Mouse (Mus musculus) 416B (cell line): ENCODE data around the gene Slc22a23.
A peak's percentile ranks its signal among the peaks of the same experiment; 100 is the strongest.

ENCODE experiments used
- DNase-seq: peaks from one replicate; pipeline ENCODE4 v3.0.0; 2011; ENCODE audit warnings: low read depth

Gene Slc22a23

GRCm38 (mm10) chr13:34232992-34233391 lies 112.0 kb downstream of the Slc22a23 start:
- peak; percentile 13 for DNase-seq

DNA sequence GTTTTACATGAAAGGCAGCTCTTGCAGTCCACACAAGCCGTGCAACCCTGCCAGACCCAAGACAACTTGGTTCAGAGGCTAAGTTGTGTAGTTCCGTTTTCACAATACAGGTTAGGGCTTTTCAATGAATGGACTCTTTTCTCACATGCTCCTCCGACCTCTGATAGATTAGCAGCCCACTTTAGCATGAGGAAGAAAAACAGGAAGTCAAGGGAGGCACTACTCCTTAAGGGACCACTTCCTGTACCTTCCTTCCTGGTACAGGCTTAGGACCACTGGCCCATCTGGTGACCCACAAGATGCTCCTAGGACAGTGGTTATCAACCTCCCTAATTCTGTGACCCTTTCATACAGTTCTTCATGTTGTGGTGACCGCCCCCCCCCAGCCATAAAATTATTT lies 116.1 kb downstream of the Slc22a23 start:
- DNase-seq: peak; percentile 15

DNA sequence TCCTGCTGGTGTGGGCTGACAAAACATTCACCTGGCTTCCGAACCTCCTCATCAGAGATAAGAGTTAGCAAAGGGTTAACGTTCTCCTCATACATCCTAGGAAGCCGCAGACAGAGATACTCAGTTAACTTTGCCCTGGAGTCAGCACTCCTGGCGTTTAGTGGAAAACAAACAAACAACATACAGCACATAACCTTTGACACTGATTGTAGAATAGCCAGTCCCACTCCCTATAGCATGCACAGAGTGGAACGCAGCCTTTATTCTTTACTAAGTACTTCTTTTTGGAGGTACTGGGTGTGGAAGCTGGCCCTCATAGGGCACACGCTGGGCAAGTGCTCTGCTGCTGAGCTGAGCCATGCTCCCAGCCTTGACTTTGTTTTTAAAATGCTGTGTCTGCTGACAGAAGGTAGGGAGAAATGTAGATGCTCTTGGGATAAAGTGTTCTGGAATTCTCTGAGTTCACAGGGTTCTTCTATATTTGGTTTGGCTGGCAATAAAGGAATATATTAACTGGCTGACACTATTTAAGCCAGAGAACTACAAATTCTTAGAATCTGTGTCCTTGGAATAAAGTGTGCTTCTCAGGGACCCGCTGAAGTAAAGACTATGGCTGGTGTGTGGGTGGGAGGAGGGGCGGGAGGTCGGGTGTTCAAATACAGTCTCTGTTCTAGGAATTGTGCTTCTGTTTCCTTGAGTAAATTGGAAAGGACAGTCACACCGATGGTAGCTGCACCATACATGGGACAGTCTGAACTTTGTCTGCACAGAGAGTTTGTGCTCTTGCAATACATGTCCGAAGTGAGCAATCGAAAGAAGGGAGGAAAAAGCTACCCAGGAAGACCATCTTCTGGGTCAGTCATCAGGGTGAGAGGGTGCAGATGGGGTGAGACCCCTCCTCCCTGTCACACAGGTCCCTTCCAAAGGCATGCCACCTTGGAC lies 117.0 kb downstream of the Slc22a23 start:
- no peak for DNase-seq

DNA sequence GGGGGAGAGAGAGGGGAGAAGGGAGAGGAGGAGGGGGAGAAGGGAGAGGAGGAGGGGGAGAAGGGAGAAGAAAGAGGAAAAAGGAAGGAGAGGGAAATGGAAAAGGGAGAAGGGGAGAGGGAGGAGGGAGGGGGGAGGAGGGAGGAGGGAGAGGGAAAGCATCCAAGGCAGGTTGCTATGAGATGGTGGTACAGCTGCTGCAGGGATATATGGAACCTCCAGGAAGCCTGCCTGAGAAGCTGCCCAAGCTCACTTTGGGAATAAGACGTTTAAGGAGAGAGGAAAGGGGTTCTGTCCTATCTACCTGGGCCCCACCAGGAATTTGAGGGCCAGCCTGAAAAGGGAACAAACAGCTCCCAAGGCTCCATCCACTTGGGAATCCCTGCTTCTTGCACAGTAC lies 118.0 kb downstream of the Slc22a23 start:
- DNase-seq: no peak

GRCm38 (mm10) chr13:34222985-34223384 lies 122.0 kb downstream of the Slc22a23 start:
- no peak for DNase-seq

DNA sequence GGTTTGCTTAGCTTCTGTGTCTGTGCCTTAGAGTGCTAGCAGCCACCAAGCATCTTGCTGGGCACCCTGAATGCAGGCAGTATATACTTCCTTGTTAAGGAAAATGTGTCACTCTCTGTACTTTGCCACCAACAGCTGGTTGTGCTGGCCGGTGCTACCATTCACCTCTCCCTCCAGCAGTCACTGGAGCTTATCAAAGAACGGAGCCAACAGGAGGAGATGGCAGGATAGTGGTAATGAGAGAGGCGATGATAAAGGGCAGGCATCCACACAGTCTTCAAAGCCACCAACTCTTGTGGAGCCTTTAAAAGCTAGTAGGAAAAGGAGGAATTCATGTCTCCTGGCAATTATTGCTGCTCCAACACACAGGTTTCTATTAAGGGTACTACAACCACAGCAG lies 125.3 kb downstream of the Slc22a23 start:
- no peak for DNase-seq

DNA sequence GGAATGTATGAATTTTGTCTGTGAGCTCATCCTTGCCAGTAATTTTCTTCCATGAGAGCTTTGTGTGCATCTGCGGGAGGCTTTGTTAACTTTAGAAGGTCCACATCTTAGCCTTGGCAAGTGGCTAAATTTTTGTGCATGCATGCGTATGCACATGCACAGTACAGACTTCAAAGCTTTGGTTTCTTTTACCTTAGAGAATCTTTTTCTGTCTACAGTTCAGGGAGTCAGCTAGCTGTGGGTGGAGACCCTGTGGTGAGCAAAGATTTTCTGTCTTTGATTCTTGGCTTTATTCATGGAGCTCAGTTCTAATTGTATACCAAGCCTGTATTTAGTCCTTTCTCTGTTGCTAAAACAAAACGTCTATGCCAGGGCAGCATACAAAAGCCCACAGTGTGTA lies 126.2 kb downstream of the Slc22a23 start:
- no peak for DNase-seq

GRCm38 (mm10) chr13:34214855-34215254 lies 130.1 kb downstream of the Slc22a23 start:
- DNase-seq: no peak

GRCm38 (mm10) chr13:34212735-34213212 lies 132.2 kb downstream of the Slc22a23 start:
- DNase-seq: no peak

DNA sequence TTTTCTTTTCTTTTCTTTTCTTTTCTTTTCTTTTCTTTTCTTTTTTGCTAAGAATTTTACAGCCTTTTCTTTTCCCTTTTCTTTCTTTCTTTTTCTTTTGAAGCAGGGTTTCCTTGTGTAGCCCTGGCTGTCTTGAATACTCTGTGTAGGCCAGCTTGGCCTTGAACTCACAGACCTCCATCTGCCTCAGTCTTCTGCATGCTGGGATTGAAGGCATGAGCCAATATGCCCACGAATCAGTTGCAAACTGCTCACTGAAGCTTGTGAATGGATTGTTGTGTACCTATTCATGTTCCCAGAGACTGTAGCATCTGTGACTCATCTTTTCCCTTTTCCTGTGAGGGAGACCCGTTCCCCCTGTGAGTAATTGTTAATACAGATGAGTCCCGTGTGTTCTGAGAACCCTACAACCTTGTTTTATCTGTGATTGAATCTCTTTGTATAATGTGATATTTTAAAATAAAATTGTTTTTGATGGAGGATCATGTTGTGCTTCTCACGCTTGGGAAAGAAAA lies 133.7 kb downstream of the Slc22a23 start:
- peak; percentile 45 for DNase-seq

- DNase-seq: no peak
These were observed 137.1 kb downstream of the Slc22a23 start for GRCm38 (mm10) chr13:34207714-34208470.

GRCm38 (mm10) chr13:34205216-34205615 lies 139.8 kb downstream of the Slc22a23 start:
- DNase-seq: no peak

GRCm38 (mm10) chr13:34195676-34196075 lies 149.3 kb downstream of the Slc22a23 start:
- no peak for DNase-seq

- DNase-seq: no peak
These were observed 151.6 kb downstream of the Slc22a23 start for GRCm38 (mm10) chr13:34193384-34193783.

- DNase-seq: peak; percentile 34
These were observed 152.4 kb downstream of the Slc22a23 start for GRCm38 (mm10) chr13:34192414-34193191.

DNA sequence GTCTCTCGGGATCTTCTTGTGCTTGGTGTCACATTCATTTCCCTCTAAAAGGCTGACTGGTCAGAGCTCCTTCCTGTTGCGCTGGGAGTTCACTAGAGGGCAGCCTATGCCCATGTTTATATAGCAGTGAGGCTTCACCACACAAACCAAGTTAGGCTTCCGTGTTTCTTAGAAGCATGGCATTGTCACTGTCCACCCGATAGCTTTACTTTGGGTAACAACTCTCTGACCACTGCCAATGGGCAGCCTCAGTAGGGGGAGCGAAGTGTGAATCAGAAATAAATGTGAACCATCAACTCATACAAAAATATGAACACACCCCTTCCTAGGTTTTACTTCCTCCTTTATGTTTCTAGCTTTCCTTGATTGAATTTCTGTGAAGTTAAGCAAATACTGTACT lies 157.4 kb downstream of the Slc22a23 start:
- peak; percentile 90 for DNase-seq

GRCm38 (mm10) chr13:34185371-34185770 lies 159.6 kb downstream of the Slc22a23 start:
- DNase-seq: no peak

DNA sequence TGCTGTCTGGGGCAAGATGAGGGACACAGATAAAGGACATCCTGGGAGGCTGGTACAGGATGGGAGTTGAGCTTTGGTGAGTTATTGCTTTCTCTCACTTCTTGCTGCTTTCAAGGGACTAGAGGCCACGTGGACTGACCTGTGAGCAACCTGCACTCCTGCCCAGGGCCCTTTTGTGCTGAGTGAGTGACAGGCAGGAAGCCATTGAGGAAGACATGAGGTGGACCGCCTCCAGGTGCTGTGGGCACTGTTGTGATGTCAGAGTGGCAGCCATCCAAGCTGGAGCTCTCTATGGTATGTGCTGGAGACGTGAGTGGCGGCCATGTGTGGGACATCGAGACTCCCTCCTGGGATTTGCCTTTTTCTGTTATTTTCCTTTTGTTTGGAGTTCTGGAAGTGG lies 163.4 kb downstream of the Slc22a23 start:
- no peak for DNase-seq

GRCm38 (mm10) chr13:34174025-34174424 lies 171.0 kb downstream of the Slc22a23 start:
- DNase-seq: no peak

DNA sequence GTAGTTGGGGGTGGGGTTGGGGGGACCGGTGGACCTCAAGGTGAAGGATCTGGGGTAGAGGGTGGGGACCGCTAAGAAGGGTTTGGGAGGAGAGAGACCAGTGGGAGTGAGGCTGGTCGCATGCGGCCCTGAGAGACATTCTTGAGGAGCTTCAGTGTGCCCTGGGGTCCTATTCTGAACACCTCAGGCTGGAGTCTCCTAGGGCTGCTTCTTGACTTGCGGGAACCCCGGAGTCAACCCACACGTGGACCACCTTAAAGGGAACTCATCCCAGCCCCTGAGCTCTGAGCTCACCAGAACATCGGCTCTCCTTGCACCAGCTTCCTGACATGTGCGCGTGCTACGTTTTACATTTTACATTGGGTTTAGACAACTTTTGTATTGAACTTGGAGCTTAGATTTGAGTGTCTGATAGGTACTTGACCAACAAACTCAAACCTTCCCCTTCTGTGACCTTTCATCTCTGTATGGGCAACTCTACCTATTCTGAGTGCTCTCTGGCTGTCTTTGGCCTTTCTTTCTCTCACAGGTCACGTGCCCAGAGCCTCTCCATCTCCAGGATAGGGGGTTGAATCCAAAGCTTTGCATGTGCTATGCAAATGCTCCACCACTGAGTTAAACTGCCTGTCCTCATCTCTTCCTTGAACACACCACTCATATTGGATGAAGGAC lies 181.5 kb downstream of the Slc22a23 start:
- DNase-seq: no peak
